9 mouse cellular contexts compared by ENCODE assay signal in the genomic region with DNA sequence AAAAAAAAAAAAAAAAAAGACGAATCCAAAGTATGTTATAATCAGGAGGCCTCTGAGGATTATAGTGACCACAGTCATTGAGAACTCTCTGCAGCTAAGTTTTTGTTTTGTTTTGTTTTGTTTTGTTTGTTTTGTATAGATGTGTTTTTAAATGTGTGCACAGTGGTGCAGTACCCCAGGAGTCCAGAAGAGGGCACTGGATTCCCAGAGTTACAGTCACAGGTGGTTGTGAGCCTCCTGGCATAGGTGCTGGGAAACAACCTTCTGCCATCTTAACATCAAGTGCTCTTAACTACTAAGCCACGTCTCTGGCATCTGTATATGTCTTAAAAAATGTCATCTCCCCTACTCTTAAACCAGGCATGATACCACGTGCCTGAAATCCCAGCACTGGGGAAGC. TPM values are rescaled to one million over a fixed set of nuclear protein-coding genes. Genes with fewer than 3 reads are reported as not detected.
DNase-seq lines count a peak whose midpoint lies in the region; ATAC-seq lines count a peak whose summit lies in the region.
"Had no signal": no experiment of that assay in that cellular context is flagged by ENCODE, and none has a peak within 500 bp of the region (broad histone marks: within the 10 kb centered on the region; RNA-seq: fewer than 3 reads in every experiment).

No protein-coding gene starts in this region.

- DNase-seq in hindbrain, embryonic 11.5 days (ENCODE audit: low spot score): peak; percentile 54
- peak; percentile 67 to 72 for DNase-seq in B cell, adult 2 months
- peak; percentile 46 for DNase-seq in MN1 (ENCODE audit: low spot score)
- no peak for DNase-seq in ovary, postnatal 36 days (ENCODE audit: low spot score)
- DNase-seq in layer of hippocampus, postnatal 36 days: no peak

- no peaks in the 10 kb centered on the region for H3K4me1 ChIP-seq in hindbrain, embryonic 11.5 days (replicated peaks; ENCODE audit: control insufficient read depth, insufficient read depth, low read length)
- no peaks in the 10 kb centered on the region for H3K4me1 ChIP-seq in hindbrain, embryonic 16.5 days (ENCODE audit: control insufficient read depth, insufficient read depth, low read depth, low read length)
- H3K4me1 ChIP-seq: embryonic facial prominence, embryonic 12.5 days had no signal

- H3K27ac ChIP-seq in hindbrain, embryonic 11.5 days (ENCODE audit: low read depth, low read length): no peak overlapping the region
- H3K27ac ChIP-seq in hindbrain, embryonic 16.5 days (ENCODE audit: low read depth, low read length): no peak overlapping the region
- H3K27ac ChIP-seq: embryonic facial prominence, embryonic 12.5 days had no signal

- no peak for ATAC-seq in hindbrain, embryonic 11.5 days (ENCODE audit: low FRiP score)
- ATAC-seq in hindbrain, embryonic 16.5 days: no peak
- peak; percentile 38 for ATAC-seq in inflammation-experienced regulatory T-cells, adult 6 months
- ATAC-seq in activated CD4-positive, CD25-positive, alpha-beta regulatory T cell, adult 4 months: no peak

- H3K9ac ChIP-seq in hindbrain, embryonic 11.5 days (ENCODE audit: low read depth, low read length): no peak overlapping the region
- H3K9ac ChIP-seq in hindbrain, embryonic 16.5 days (ENCODE audit: low read depth, low read length): no peak overlapping the region
- H3K9ac ChIP-seq: embryonic facial prominence, embryonic 12.5 days had no signal

- peaks cover 23% of the 10 kb centered on the region for H3K36me3 ChIP-seq in hindbrain, embryonic 11.5 days (ENCODE audit: control insufficient read depth, insufficient read depth, low read length)
- peaks cover 65% of the 10 kb centered on the region for H3K36me3 ChIP-seq in hindbrain, embryonic 16.5 days (ENCODE audit: control insufficient read depth, insufficient read depth, low read length)

- 45% methylated on average over 3 of the region's 3 CpGs for WGBS in hindbrain, embryonic 11.5 days
- WGBS in hindbrain, embryonic 16.5 days: 56% methylated on average over 3 of the region's 3 CpGs

- H3K9me3 ChIP-seq in hindbrain, embryonic 11.5 days (ENCODE audit: control insufficient read depth, low read length): no peaks in the 10 kb centered on the region
- no peaks in the 10 kb centered on the region for H3K9me3 ChIP-seq in hindbrain, embryonic 16.5 days (ENCODE audit: control insufficient read depth, low read length)
- H3K9me3 ChIP-seq: embryonic facial prominence, embryonic 12.5 days had no signal

- no peak overlapping the region for H3K4me2 ChIP-seq in hindbrain, embryonic 11.5 days (replicated peaks; ENCODE audit: low read depth, low read length)
- no peak overlapping the region for H3K4me2 ChIP-seq in hindbrain, embryonic 16.5 days (ENCODE audit: low read length)
- H3K4me2 ChIP-seq: embryonic facial prominence, embryonic 12.5 days had no signal

- no peaks in the 10 kb centered on the region for H3K27me3 ChIP-seq in hindbrain, embryonic 11.5 days (ENCODE audit: control insufficient read depth, insufficient read depth, low read length)
- no peaks in the 10 kb centered on the region for H3K27me3 ChIP-seq in hindbrain, embryonic 16.5 days (replicated peaks; ENCODE audit: control insufficient read depth, insufficient read depth, low read length)
- H3K27me3 ChIP-seq: embryonic facial prominence, embryonic 12.5 days had no signal

- H3K4me3 ChIP-seq in hindbrain, embryonic 11.5 days (ENCODE audit: low read depth, low read length): no peak overlapping the region
- H3K4me3 ChIP-seq in hindbrain, embryonic 16.5 days (ENCODE audit: low read length): no peak overlapping the region
- H3K4me3 ChIP-seq: embryonic facial prominence, embryonic 12.5 days had no signal

RNA-seq across cellular contexts. Expression of gene Alkbh6, which starts 7.6 kb away (rescaled TPM):
- polyA plus RNA-seq in hindbrain, embryonic 11.5 days (2014; fragmentation: Nextera tagmentation; extraction: Ambion mirVana): 82.1 and 85.2 TPM in 2 replicates
- polyA plus RNA-seq in hindbrain, embryonic 16.5 days (2015; fragmentation: Nextera tagmentation; extraction: Ambion mirVana): 124 and 131 TPM in 2 replicates
- 100 to 1,000 TPM in 2 of 3 experiments, 10 to 100 TPM in 1; 69.8 to 178 (median 155) TPM for polyA plus RNA-seq in inflammation-experienced regulatory T-cells, adult 6 months (2017; shearing (Covaris generic))
- 100 to 1,000 TPM; 121 to 130 TPM for polyA plus RNA-seq in activated CD4-positive, CD25-positive, alpha-beta regulatory T cell, adult 4 months (2017; shearing (Covaris generic))
- total RNA-seq in layer of hippocampus, postnatal 36 days (2021): 10 to 100 TPM; 54.2 to 57.2 TPM

RNA-seq across cellular contexts. Expression of gene Clip3, which starts 9.4 kb away (rescaled TPM):
- polyA plus RNA-seq in hindbrain, embryonic 11.5 days (2014; fragmentation: Nextera tagmentation; extraction: Ambion mirVana): 66.7 and 78.4 TPM in 2 replicates
- 96.5 and 138 TPM in 2 replicates for polyA plus RNA-seq in hindbrain, embryonic 16.5 days (2015; fragmentation: Nextera tagmentation; extraction: Ambion mirVana)
- polyA plus RNA-seq in inflammation-experienced regulatory T-cells, adult 6 months (2017; shearing (Covaris generic)): 1 to 10 TPM; 3.6 to 7.0 (median 5.8) TPM
- polyA plus RNA-seq in activated CD4-positive, CD25-positive, alpha-beta regulatory T cell, adult 4 months (2017; shearing (Covaris generic)): 1 to 10 TPM; 3.8 to 5.2 TPM
- 100 to 1,000 TPM; 454 to 456 TPM for total RNA-seq in layer of hippocampus, postnatal 36 days (2021)

RNA-seq across cellular contexts. Expression of gene Syne4, which starts 13.7 kb away (rescaled TPM):
- polyA plus RNA-seq in hindbrain, embryonic 11.5 days (2014; fragmentation: Nextera tagmentation; extraction: Ambion mirVana): 17.4 and 18.7 TPM in 2 replicates
- 14.6 and 14.8 TPM in 2 replicates for polyA plus RNA-seq in hindbrain, embryonic 16.5 days (2015; fragmentation: Nextera tagmentation; extraction: Ambion mirVana)
- polyA plus RNA-seq in inflammation-experienced regulatory T-cells, adult 6 months (2017; shearing (Covaris generic)): 10 to 100 TPM in 1 of 3 experiments, 1 to 10 TPM in 2; 4.3 to 14.7 (median 6.4) TPM
- 1 to 10 TPM; 2.9 to 6.4 TPM for polyA plus RNA-seq in activated CD4-positive, CD25-positive, alpha-beta regulatory T cell, adult 4 months (2017; shearing (Covaris generic))
- 10 to 100 TPM; 10.5 to 12.7 TPM for total RNA-seq in layer of hippocampus, postnatal 36 days (2021)

RNA-seq across cellular contexts. Expression of gene E130208F15Rik, which starts 20.6 kb away (rescaled TPM):
- 1.4 and 3.3 TPM in 2 replicates for polyA plus RNA-seq in hindbrain, embryonic 11.5 days (2014; fragmentation: Nextera tagmentation; extraction: Ambion mirVana)
- polyA plus RNA-seq in hindbrain, embryonic 16.5 days (2015; fragmentation: Nextera tagmentation; extraction: Ambion mirVana): 0.21 and 0.54 TPM in 2 replicates
- not detected for polyA plus RNA-seq in inflammation-experienced regulatory T-cells, adult 6 months (2017; shearing (Covaris generic))
- polyA plus RNA-seq in activated CD4-positive, CD25-positive, alpha-beta regulatory T cell, adult 4 months (2017; shearing (Covaris generic)): not detected
- under 1 TPM; 0.28 to 0.40 TPM for total RNA-seq in layer of hippocampus, postnatal 36 days (2021)

RNA-seq across cellular contexts. Expression of gene Wdr62, which starts 20.7 kb away (rescaled TPM):
- 5.9 and 8.5 TPM in 2 replicates for polyA plus RNA-seq in hindbrain, embryonic 11.5 days (2014; fragmentation: Nextera tagmentation; extraction: Ambion mirVana)
- polyA plus RNA-seq in hindbrain, embryonic 16.5 days (2015; fragmentation: Nextera tagmentation; extraction: Ambion mirVana): 3.9 and 5.6 TPM in 2 replicates
- polyA plus RNA-seq in inflammation-experienced regulatory T-cells, adult 6 months (2017; shearing (Covaris generic)): 1 to 10 TPM; 1.5 to 5.3 (median 1.5) TPM
- 1 to 10 TPM; 2.9 TPM for polyA plus RNA-seq in activated CD4-positive, CD25-positive, alpha-beta regulatory T cell, adult 4 months (2017; shearing (Covaris generic))
- 1 to 10 TPM in 1 of 2 experiments, under 1 TPM in 1; 0.94 to 2.1 TPM for total RNA-seq in layer of hippocampus, postnatal 36 days (2021)

Comparison
In these comparisons a context has a peak if more than half of its experiments do, and no peak if none do; other contexts are left out.
1. DNase-seq: peak in hindbrain, embryonic 11.5 days (single experiment), B cell, adult 2 months (2 of 2) and MN1 (single experiment); none in ovary, postnatal 36 days (single experiment) and layer of hippocampus, postnatal 36 days (0 of 2).